Mouse (Mus musculus): ENCODE measurements around the gene Xrcc1. TPM values are rescaled to one million over a fixed set of nuclear protein-coding genes. Genes with fewer than 3 reads are reported as not detected.
"Not testable (repeated sequence)": the region's sequence is repeated elsewhere in the genome, so short reads cannot be mapped to it uniquely, and the experiment has no call there.

The Xrcc1 gene
- polyA plus RNA-seq, 1 experiment from 2014 or later, result 127 TPM

GRCm38 (mm10) chr7:24608017-24608416 lies 61.9 kb downstream of the Xrcc1 start:
- H3K4me3 ChIP-seq (replicated peaks), result peak overlapping the region; percentile 6; the same call in 1 of the 2 replicates
- no peak overlapping the region; the same call in 1 of the 2 replicates for H3K4me2 ChIP-seq (replicated peaks)
- H3K4me1 ChIP-seq, result peaks cover 32% of the 10 kb centered on the region
- H3K27ac ChIP-seq (replicated peaks), result no peak overlapping the region
- no peaks in the 10 kb centered on the region for H3K36me3 ChIP-seq
- peak; percentile 75 for ATAC-seq (ENCODE audit: insufficient number of reproducible peaks, low FRiP score, low TSS enrichment, low read depth)
- H3K27me3 ChIP-seq, result peaks cover 34% of the 10 kb centered on the region
- no peaks in the 10 kb centered on the region for H3K9me3 ChIP-seq (replicated peaks)
- 31% methylated on average over 6 of the region's 6 CpGs for WGBS
- H3K9ac ChIP-seq, result no peak overlapping the region

GRCm38 (mm10) chr7:24608561-24608960 lies 62.5 kb downstream of the Xrcc1 start:
- Histone ChIP-seq H3K4me2 (replicated peaks) (no peak overlapping the region; the same call in 1 of the 2 replicates), H3K27me3 (peaks cover 38% of the 10 kb centered on the region), H3K9ac (no peak overlapping the region), H3K9me3 (replicated peaks) (no peaks in the 10 kb centered on the region), H3K4me1 (peaks cover 32% of the 10 kb centered on the region), H3K4me3 (replicated peaks) (peak overlapping the region; percentile 6; the same call in 1 of the 2 replicates), H3K27ac (replicated peaks) (no peak overlapping the region), H3K36me3 (no peaks in the 10 kb centered on the region)
- ATAC-seq (ENCODE audit: insufficient number of reproducible peaks, low FRiP score, low TSS enrichment, low read depth), result no peak
- 61% methylated on average over 8 of the region's 8 CpGs for WGBS

- Histone ChIP-seq H3K36me3 (no peaks in the 10 kb centered on the region), H3K27ac (replicated peaks) (peak within 1 kb of the TSS; percentile 74), H3K9ac (peak within 1 kb of the TSS; percentile 31), H3K4me3 (replicated peaks) (peak within 1 kb of the TSS; percentile 52), H3K4me1 (peaks cover 32% of the 10 kb centered on the region), H3K27me3 (peaks cover 39% of the 10 kb centered on the region), H3K4me2 (replicated peaks) (peak within 1 kb of the TSS; percentile 75), H3K9me3 (replicated peaks) (no peaks in the 10 kb centered on the region)
- peak; percentile 58 for ATAC-seq (ENCODE audit: insufficient number of reproducible peaks, low FRiP score, low TSS enrichment, low read depth)
- 4% methylated on average over 25 of the region's 27 CpGs for WGBS
Observed at GRCm38 (mm10) chr7:24610144-24610878, 64.2 kb downstream of the Xrcc1 start, which contains the start of gene Phldb3. Phldb3 (plus strand) TSS chr7:24610763.

GRCm38 (mm10) chr7:24610879-24611494 lies 64.9 kb downstream of the Xrcc1 start:
- H3K27ac ChIP-seq (replicated peaks), result peak overlapping the region; percentile 74

GRCm38 (mm10) chr7:24611709-24612108 lies 65.6 kb downstream of the Xrcc1 start:
- Histone ChIP-seq H3K9ac (peak overlapping the region; percentile 31; the same call in 1 of the 2 replicates), H3K4me1 (peaks cover 32% of the 10 kb centered on the region), H3K4me2 (replicated peaks) (peak overlapping the region; percentile 75)

More at GRCm38 (mm10) chr7:24610879-24611494, 64.9 kb downstream of the Xrcc1 start:
- peaks cover 39% of the 10 kb centered on the region for H3K27me3 ChIP-seq
- ATAC-seq (ENCODE audit: insufficient number of reproducible peaks, low FRiP score, low TSS enrichment, low read depth), result 0 out of 2 replicates have a peak, but pooled peaks have one; percentile 20
- no peaks in the 10 kb centered on the region for H3K9me3 ChIP-seq (replicated peaks)
- H3K4me2 ChIP-seq (replicated peaks), result peak overlapping the region; percentile 75
- peak overlapping the region; percentile 52 for H3K4me3 ChIP-seq (replicated peaks)
- WGBS, result under 1% methylated on average over 36 of the region's 36 CpGs
- no peaks in the 10 kb centered on the region for H3K36me3 ChIP-seq
- peak overlapping the region; percentile 31 for H3K9ac ChIP-seq
- peaks cover 32% of the 10 kb centered on the region for H3K4me1 ChIP-seq

GRCm38 (mm10) chr7:24612308-24612910 lies 66.3 kb downstream of the Xrcc1 start:
- Histone ChIP-seq H3K36me3 (no peaks in the 10 kb centered on the region), H3K27ac (replicated peaks) (no peak overlapping the region), H3K9me3 (replicated peaks) (no peaks in the 10 kb centered on the region), H3K4me2 (replicated peaks) (peak overlapping the region; percentile 75), H3K4me1 (peaks cover 32% of the 10 kb centered on the region), H3K27me3 (peaks cover 39% of the 10 kb centered on the region), H3K9ac (no peak overlapping the region), H3K4me3 (replicated peaks) (peak overlapping the region; percentile 52)
- no peak for ATAC-seq (ENCODE audit: insufficient number of reproducible peaks, low FRiP score, low TSS enrichment, low read depth)
- 3% methylated on average over 27 of the region's 27 CpGs for WGBS

More at GRCm38 (mm10) chr7:24611709-24612108, 65.6 kb downstream of the Xrcc1 start:
- H3K27me3 ChIP-seq, result peaks cover 39% of the 10 kb centered on the region
- WGBS, result 10% methylated on average over 7 of the region's 7 CpGs
- peak overlapping the region; percentile 74 for H3K27ac ChIP-seq (replicated peaks)
- peak overlapping the region; percentile 52 for H3K4me3 ChIP-seq (replicated peaks)
- H3K36me3 ChIP-seq, result no peaks in the 10 kb centered on the region
- no peaks in the 10 kb centered on the region for H3K9me3 ChIP-seq (replicated peaks)
- no peak for ATAC-seq (ENCODE audit: insufficient number of reproducible peaks, low FRiP score, low TSS enrichment, low read depth)

- H3K9me3 ChIP-seq (replicated peaks), result no peaks in the 10 kb centered on the region
- peaks cover 4% of the 10 kb centered on the region; the same call in 1 of the 2 replicates for H3K36me3 ChIP-seq
- ATAC-seq (ENCODE audit: insufficient number of reproducible peaks, low FRiP score, low TSS enrichment, low read depth), result no peak
- 64% methylated on average over 13 of the region's 13 CpGs for WGBS
- H3K4me1 ChIP-seq, result peaks cover 24% of the 10 kb centered on the region
- no peak overlapping the region for H3K27ac ChIP-seq (replicated peaks)
- peaks cover 36% of the 10 kb centered on the region for H3K27me3 ChIP-seq
- H3K9ac ChIP-seq, result no peak overlapping the region
- no peak overlapping the region for H3K4me2 ChIP-seq (replicated peaks)
- no peak overlapping the region for H3K4me3 ChIP-seq (replicated peaks)
Observed at GRCm38 (mm10) chr7:24614816-24615215, 68.7 kb downstream of the Xrcc1 start.

DNA sequence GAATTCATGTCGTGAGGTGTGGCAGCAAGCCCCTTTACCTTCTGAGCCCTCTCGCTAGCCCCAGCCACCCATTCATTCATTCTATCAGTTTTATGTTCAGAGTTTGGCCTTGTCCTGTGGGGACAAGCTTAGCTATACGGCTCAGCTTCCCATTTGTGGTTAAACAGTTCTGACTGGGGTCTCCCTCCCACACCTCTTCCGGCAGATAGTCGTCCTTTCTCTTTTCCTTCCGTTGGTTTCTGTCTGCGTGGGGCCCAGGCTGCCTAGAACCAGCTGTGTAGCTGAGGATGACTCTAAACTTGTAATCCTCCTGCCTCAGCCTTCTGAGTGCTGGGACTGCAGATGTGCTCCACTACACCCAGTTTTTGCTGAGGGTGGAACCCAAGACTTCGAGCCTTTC lies 71.7 kb downstream of the Xrcc1 start:
- Histone ChIP-seq H3K4me2 (replicated peaks) (no peak overlapping the region), H3K9ac (no peak overlapping the region), H3K27ac (replicated peaks) (no peak overlapping the region), H3K9me3 (replicated peaks) (no peaks in the 10 kb centered on the region), H3K36me3 (peaks cover 8% of the 10 kb centered on the region), H3K4me3 (replicated peaks) (no peak overlapping the region), H3K4me1 (peaks cover 2% of the 10 kb centered on the region), H3K27me3 (peaks cover 8% of the 10 kb centered on the region)
- WGBS, result 76% methylated on average over 8 of the region's 8 CpGs
- ATAC-seq (ENCODE audit: insufficient number of reproducible peaks, low FRiP score, low TSS enrichment, low read depth), result no peak

DNA sequence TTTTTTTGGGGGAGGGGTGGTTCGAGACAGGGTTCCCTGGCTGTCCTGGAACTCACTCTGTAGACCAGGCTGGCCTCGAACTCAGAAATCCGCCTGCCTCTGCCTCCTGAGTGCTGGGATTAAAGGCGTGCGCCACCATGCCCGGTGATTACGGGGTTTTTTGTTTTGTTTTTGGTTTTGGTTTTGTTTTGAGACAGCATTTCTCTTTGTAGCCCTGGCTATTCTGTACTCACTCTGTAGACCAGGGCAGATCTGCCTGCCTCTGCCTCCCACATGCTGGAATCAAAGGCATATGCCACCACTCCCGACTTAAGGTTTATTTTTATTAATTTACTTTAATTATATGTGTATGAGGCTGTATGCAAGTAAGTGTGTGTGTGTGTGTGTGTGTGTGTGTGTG lies 72.3 kb downstream of the Xrcc1 start:
- not testable (repeated sequence) for H3K4me3 ChIP-seq (replicated peaks); ATAC-seq (ENCODE audit: insufficient number of reproducible peaks, low FRiP score, low TSS enrichment, low read depth); H3K9ac ChIP-seq; H3K4me2 ChIP-seq (replicated peaks); H3K4me1 ChIP-seq; H3K9me3 ChIP-seq (replicated peaks); H3K27me3 ChIP-seq; H3K27ac ChIP-seq (replicated peaks); H3K36me3 ChIP-seq
- 90% methylated on average over 8 of the region's 8 CpGs for WGBS

DNA sequence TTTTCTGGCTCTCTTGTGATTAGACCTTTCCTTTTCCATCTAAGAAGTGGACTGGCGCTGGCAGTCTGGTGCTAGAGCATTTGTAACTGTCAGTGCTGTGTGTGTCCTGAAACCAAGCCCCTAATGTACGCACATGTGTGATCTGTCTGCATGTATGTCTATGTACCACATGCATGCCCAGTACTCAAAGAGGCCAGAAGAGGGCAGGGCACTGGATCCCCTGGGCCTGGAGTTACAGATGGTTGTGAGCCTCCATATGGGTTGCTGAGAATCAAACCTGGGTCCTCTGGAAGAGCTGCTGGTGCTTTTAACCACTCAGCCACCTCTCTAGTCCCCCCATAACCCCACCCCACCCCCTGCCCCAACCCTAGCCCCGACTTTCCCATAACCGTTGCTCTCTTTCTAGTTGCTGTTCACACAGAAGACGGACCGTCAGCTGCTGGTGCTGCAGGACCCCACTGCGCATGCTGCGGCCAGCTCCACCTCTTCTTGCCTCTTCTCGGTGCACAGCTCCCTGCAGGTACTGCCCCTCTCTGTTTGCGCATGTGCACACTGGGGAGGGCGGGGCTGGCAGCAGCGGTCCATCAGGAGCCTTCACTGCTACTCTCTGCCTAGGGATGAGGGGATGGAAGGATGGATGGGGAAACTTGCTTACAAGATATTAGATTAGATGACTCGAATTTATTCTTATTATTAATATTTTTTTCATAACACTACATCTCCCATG lies 73.7 kb downstream of the Xrcc1 start:
- Histone ChIP-seq H3K27me3 (no peaks in the 10 kb centered on the region), H3K36me3 (peaks cover 8% of the 10 kb centered on the region), H3K27ac (replicated peaks) (no peak overlapping the region), H3K4me2 (replicated peaks) (no peak overlapping the region), H3K9me3 (replicated peaks) (no peaks in the 10 kb centered on the region), H3K4me1 (no peaks in the 10 kb centered on the region), H3K9ac (no peak overlapping the region), H3K4me3 (replicated peaks) (no peak overlapping the region)
- WGBS, result 62% methylated on average over 13 of the region's 13 CpGs
- no peak for ATAC-seq (ENCODE audit: insufficient number of reproducible peaks, low FRiP score, low TSS enrichment, low read depth)

DNA sequence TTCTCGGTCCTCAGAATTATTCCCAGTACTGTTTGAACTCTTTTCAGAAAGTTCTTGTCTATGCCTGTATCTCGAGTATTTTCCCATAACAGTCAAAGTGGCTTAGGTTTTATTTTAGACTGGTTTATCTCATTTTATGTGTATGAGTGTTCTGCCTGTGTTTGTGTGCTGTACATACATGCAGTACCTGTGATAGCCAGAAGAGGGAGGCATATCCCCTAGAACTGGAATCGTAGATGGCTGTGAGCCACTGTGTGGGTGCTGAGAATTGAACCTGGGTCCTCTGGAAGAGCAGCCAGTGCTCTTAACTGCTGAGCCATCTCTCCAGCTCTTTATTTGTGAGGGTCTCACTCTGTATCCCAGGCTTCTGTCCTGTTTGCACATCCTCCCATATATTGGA lies 75.1 kb downstream of the Xrcc1 start:
- no peaks in the 10 kb centered on the region for H3K9me3 ChIP-seq (replicated peaks)
- ATAC-seq (ENCODE audit: insufficient number of reproducible peaks, low FRiP score, low TSS enrichment, low read depth), result no peak
- H3K4me1 ChIP-seq, result no peaks in the 10 kb centered on the region
- no peak overlapping the region for H3K9ac ChIP-seq
- no peak overlapping the region for H3K27ac ChIP-seq (replicated peaks)
- no peak overlapping the region for H3K4me2 ChIP-seq (replicated peaks)
- H3K27me3 ChIP-seq, result no peaks in the 10 kb centered on the region
- no peak overlapping the region for H3K4me3 ChIP-seq (replicated peaks)
- 80% methylated on average over 3 of the region's 3 CpGs for WGBS
- H3K36me3 ChIP-seq, result peaks cover 8% of the 10 kb centered on the region
